Mouse (Mus musculus) midbrain, embryonic 13.5 days (tissue): ENCODE results near the gene Dcps. TPM values are rescaled to one million over a fixed set of nuclear protein-coding genes. Genes with fewer than 3 reads are reported as not detected.

Experiments
- ATAC-seq: fragments of 200-750 bp; cut with Nextera tagmentation; 2 replicates; pipeline ENCODE4 v1.8.0; 2017; ENCODE audit warnings: mild to moderate bottlenecking, moderate TSS enrichment, moderate library complexity
- H3K27ac ChIP-seq: fragments of 300-500 bp; sonication (generic); 2 replicates; pipeline ENCODE4 v1.5.1; 2015; ENCODE audit warnings: inconsistent platforms, mild to moderate bottlenecking, moderate library complexity
- H3K27me3 ChIP-seq: fragments of 300-500 bp; sonication (generic); 2 replicates; pipeline ENCODE4 v1.6.1; 2015; ENCODE audit warnings: mild to moderate bottlenecking, inconsistent platforms
- H3K36me3 ChIP-seq: fragments of 300-500 bp; sonication (generic); 2 replicates; pipeline ENCODE4 v1.6.1; 2015; ENCODE audit warnings: mild to moderate bottlenecking, inconsistent platforms
- H3K4me1 ChIP-seq: fragments of 300-500 bp; sonication (generic); replicated peaks from 2 replicates; pipeline ENCODE4 v1.6.1; 2015; ENCODE audit warnings: inconsistent platforms
- H3K4me2 ChIP-seq: fragments of 300-500 bp; sonication (generic); replicated peaks from 2 replicates; pipeline ENCODE4 v1.6.1; 2015; ENCODE audit warnings: moderate library complexity, mild to moderate bottlenecking, inconsistent platforms
- H3K4me3 ChIP-seq: fragments of 300-500 bp; sonication (generic); replicated peaks from 2 replicates; pipeline ENCODE4 v1.5.1; 2015; ENCODE audit warnings: mild to moderate bottlenecking, inconsistent platforms
- H3K9ac ChIP-seq: fragments of 300-500 bp; sonication (generic); replicated peaks from 2 replicates; pipeline ENCODE4 v1.6.1; 2015; ENCODE audit warnings: mild to moderate bottlenecking, inconsistent platforms
- H3K9me3 ChIP-seq: fragments of 300-500 bp; sonication (generic); 2 replicates; pipeline ENCODE4 v1.6.1; 2016; ENCODE audit warnings: mild to moderate bottlenecking, inconsistent platforms
- WGBS: fragments of 180-500 bp; shearing (Covaris S2); methylation state at CpG from one replicate; pipeline ENCODE4 v1.1.7; 2015; 5-methylcytosine and 5-hydroxymethylcytosine counted together
- polyA plus RNA-seq: library from polyadenylated mRNA; unstranded; fragments of >200 nt; fragmentation: Nextera tagmentation; extraction: Ambion mirVana; gene quantifications from 2 replicates; pipeline ENCODE4 v1.2.1, GENCODE M21; 2015

The Dcps gene
- polyA plus RNA-seq, 1 experiment from 2014 or later = 86.4 TPM

DNA sequence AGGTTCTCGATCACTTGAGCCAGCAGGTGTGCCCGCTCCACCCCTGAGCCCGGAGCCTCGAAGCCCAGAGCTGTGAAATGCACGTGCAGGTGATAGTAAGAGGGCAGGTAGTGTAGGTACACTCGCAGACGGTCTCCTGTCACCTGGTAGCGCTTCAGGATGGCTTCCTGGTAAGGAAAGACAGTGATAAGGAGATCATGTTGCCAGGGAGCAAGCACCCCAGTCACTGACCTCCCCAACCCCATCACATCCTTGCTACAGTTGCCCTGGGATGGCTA lies 51.2 kb downstream of the Dcps start:
- H3K4me2 ChIP-seq = no peak overlapping the region
- H3K9me3 ChIP-seq = no peaks in the 10 kb centered on the region
- H3K27ac ChIP-seq = no peak overlapping the region
- no peak overlapping the region for H3K9ac ChIP-seq
- no peaks in the 10 kb centered on the region for H3K4me1 ChIP-seq
- peaks cover 40% of the 10 kb centered on the region for H3K36me3 ChIP-seq
- ATAC-seq = no peak
- 94% methylated on average over 8 of the region's 8 CpGs for WGBS
- no peak overlapping the region for H3K4me3 ChIP-seq
- no peaks in the 10 kb centered on the region for H3K27me3 ChIP-seq

DNA sequence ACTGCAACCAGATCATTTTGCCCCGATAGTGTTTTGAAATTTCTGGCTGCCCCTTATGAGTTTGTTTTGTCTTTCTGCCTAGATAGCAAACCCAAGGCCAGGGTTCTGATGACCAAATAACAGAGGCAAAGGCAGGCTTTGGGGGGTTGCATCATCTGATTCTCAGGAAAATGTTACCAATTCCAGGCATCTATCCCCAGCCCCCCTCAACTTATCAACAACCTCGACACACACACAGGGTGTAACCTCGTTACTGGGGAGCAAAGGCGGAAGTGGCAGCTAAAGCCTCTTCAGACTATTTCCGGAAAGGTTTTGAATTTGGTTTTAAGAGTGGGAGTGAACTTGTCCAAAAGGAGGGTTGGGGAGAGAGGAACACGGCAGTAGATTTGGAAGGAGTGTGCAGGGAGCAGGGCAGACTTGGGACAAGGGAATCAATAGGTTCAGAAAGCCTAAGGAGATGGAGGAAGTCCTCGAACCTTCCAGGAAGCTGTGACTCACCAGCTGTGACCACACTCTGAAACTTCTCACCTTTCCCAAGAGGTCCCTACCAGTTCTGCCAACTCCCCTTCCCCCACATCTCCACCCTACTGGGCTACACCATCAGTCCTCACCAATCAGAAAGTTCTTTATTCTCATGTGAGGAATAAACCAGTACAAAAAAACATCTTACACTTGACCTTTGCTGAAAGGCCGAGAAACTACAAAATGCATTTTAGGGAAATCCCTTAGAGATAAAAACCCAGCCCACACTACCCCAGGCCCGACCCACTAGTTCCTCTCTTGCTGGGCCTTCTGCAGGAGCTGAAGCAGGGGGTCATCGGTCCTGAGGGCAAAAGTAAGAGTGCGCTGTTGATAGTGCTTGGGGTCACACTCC lies 51.8 kb downstream of the Dcps start:
- Histone ChIP-seq H3K36me3 (peaks cover 38% of the 10 kb centered on the region), H3K4me1 (no peaks in the 10 kb centered on the region), H3K9me3 (no peaks in the 10 kb centered on the region), H3K4me3 (no peak overlapping the region), H3K4me2 (no peak overlapping the region), H3K27ac (no peak overlapping the region), H3K27me3 (no peaks in the 10 kb centered on the region), H3K9ac (no peak overlapping the region)
- ATAC-seq = no peak
- WGBS = 85% methylated on average over 11 of the region's 11 CpGs

DNA sequence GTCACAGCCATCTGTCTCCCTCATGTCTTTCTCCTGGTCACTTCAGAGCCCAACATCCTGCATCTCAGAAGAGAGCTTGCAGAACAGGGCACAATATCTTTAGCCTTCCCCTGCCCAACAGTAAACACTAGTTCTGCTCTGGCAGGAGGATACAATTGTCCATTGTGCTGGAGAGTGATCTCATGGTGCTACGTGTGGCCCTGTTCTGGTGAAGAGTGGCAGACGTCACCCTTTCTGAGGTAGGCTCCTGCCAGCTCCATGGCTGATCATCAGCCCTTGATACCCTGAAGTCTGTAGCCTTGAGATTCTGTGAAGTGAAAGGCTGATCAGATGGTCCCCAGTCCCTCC lies 52.4 kb downstream of the Dcps start:
- Histone ChIP-seq H3K9ac (no peak overlapping the region), H3K36me3 (peaks cover 34% of the 10 kb centered on the region), H3K9me3 (no peaks in the 10 kb centered on the region), H3K27me3 (no peaks in the 10 kb centered on the region), H3K27ac (no peak overlapping the region), H3K4me3 (no peak overlapping the region), H3K4me1 (no peaks in the 10 kb centered on the region), H3K4me2 (no peak overlapping the region)
- WGBS = 71% methylated on average over 2 of the region's 2 CpGs
- no peak for ATAC-seq

DNA sequence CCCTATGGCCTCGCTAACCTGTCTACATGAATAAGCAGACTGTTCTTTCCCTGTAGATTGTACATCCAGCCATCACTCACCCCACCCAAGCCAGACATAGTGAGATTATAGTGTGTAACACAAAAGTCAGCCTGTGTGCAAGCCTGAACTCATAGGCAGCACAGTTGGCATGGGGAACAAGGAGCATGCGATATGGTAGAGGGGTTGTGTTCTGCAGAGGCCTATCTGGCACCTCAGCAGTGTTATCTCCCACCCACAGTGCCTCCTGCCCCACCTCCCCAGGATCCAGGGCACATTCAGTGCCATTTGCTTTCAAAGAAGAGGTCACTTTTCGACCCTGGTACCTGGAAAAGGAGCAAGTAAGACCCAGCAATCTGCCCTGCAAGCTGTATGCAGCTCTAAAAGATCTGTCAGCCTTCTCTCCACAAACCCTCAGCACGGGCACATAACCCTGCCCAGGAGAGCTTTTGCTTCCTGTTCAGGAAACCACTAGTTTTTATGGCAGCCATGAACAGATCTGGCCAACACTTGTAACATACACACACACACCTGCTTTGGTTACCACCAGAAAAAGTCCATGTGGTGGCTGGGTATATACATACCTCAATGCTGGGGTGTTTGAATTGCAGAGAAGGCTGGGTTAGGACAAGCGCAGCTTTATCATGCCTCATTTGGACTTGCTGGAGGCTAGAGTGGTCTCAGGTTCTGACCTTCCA lies 53.2 kb downstream of the Dcps start:
- WGBS = 89% methylated on average over 5 of the region's 5 CpGs
- Histone ChIP-seq H3K9ac (no peak overlapping the region), H3K36me3 (peaks cover 34% of the 10 kb centered on the region), H3K27me3 (no peaks in the 10 kb centered on the region), H3K4me3 (no peak overlapping the region), H3K4me1 (peaks cover 3% of the 10 kb centered on the region; the same call in 1 of the 2 replicates), H3K4me2 (no peak overlapping the region), H3K9me3 (no peaks in the 10 kb centered on the region), H3K27ac (no peak overlapping the region)
- no peak for ATAC-seq

DNA sequence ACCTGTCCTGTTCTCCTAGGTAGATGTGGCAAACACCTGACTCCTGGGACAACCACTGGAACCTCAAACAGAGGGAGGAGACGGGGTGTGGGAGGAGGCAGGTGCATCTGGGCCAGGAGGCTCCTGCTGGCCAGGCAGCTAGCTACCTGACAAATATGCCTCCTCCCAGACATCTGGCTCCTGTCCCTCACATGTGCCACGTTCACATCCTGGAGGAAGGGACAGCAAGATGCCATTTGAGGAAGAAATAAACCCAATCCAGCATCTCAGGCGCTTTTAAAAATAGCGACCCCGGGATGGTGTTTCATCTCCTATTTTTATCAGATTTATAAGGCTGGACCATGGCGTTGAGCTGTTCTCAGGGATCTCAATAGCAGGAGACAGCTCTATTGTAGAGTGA lies 56.7 kb downstream of the Dcps start, which contains the start of gene St3gal4:
TSS of gene St3gal4 (minus strand) at position 101 of the 400 bp plus-strand sequence.
- WGBS = 80% methylated on average over 6 of the region's 6 CpGs
- Histone ChIP-seq H3K9me3 (no peaks in the 10 kb centered on the region), H3K27ac (no peak within 1 kb of the TSS), H3K4me1 (peaks cover 16% of the 10 kb centered on the region), H3K36me3 (0 out of 2 replicates have a peak, but pooled peaks cover 2% of the 10 kb centered on the region), H3K4me3 (no peak within 1 kb of the TSS), H3K9ac (no peak within 1 kb of the TSS), H3K27me3 (no peaks in the 10 kb centered on the region), H3K4me2 (no peak within 1 kb of the TSS)
- ATAC-seq = no peak

DNA sequence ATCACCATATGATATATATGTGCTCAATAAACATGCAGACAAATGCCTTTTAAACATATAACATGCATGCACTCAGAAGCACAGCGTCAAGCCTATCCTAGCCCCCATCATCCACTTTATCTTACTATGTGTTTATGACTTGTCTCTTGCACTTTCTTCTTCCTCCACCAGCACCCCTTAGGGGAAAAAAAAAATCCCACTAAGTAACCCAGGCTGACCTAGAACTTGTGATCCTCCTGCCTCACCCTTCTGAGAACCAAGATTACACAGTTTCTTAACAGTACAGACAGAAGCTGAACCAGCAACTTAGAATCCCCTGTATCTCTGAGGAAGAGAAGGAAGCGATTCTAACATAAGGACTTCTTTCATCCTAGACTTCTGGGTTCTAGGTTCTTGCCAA lies 57.3 kb downstream of the Dcps start:
- Histone ChIP-seq H3K36me3 (no peaks in the 10 kb centered on the region), H3K4me3 (no peak overlapping the region), H3K4me2 (no peak overlapping the region), H3K27me3 (no peaks in the 10 kb centered on the region), H3K4me1 (peaks cover 16% of the 10 kb centered on the region), H3K9me3 (no peaks in the 10 kb centered on the region), H3K9ac (no peak overlapping the region), H3K27ac (no peak overlapping the region)
- WGBS = 95% methylated on average over 2 of the region's 2 CpGs
- ATAC-seq = no peak

DNA sequence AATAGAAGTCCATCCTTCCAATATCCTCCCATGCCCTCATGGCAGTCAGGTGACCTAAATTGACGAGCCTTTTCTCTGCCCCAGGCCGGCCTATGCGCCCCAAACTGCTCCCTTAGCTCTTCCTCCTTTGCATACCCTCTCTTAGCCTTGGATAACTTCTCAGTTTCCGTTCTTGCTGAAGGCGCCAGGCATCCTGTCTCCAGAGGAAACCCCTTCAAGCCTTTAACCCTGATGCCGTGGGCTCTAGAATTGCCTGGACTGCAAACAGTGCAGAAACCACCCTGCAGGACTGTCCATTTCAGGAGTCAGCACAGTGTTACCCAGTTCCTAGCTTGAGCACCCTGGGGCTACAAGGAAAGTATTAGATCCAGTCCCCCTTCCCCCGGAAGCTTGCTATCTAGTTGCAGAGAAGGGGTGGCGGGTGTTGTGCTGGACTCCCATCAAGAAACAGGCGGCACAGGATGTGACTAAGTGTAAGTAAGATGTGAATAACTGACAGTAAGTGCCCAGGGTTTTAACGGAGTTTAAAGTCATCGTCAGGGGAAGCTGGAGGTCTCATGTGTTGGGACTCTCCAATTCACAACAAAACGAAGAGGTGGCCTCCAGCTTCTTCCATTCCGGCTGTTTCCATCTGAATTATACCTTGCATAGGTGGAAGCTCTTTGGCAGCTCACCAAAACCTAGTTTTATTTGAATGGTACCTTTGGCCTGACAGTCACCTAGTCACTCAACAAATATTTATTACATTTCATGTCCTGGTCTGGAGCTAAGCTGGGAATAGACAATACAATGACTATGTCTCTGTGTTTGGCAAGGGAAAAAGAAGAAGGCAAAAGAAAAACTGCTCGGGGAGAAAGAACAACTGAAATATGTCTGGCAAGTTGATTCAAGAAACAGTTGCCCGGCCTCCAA lies 58.2 kb downstream of the Dcps start:
- peak overlapping the region; percentile 74 for H3K4me3 ChIP-seq
- no peaks in the 10 kb centered on the region for H3K9me3 ChIP-seq
- 34% methylated on average over 15 of the region's 15 CpGs for WGBS
- peak overlapping the region; percentile 73 for H3K27ac ChIP-seq
- H3K27me3 ChIP-seq = no peaks in the 10 kb centered on the region
- H3K4me1 ChIP-seq = peaks cover 16% of the 10 kb centered on the region
- ATAC-seq = no peak
- peak overlapping the region; percentile 83 for H3K4me2 ChIP-seq
- peak overlapping the region; percentile 77 for H3K9ac ChIP-seq
- no peaks in the 10 kb centered on the region for H3K36me3 ChIP-seq

DNA sequence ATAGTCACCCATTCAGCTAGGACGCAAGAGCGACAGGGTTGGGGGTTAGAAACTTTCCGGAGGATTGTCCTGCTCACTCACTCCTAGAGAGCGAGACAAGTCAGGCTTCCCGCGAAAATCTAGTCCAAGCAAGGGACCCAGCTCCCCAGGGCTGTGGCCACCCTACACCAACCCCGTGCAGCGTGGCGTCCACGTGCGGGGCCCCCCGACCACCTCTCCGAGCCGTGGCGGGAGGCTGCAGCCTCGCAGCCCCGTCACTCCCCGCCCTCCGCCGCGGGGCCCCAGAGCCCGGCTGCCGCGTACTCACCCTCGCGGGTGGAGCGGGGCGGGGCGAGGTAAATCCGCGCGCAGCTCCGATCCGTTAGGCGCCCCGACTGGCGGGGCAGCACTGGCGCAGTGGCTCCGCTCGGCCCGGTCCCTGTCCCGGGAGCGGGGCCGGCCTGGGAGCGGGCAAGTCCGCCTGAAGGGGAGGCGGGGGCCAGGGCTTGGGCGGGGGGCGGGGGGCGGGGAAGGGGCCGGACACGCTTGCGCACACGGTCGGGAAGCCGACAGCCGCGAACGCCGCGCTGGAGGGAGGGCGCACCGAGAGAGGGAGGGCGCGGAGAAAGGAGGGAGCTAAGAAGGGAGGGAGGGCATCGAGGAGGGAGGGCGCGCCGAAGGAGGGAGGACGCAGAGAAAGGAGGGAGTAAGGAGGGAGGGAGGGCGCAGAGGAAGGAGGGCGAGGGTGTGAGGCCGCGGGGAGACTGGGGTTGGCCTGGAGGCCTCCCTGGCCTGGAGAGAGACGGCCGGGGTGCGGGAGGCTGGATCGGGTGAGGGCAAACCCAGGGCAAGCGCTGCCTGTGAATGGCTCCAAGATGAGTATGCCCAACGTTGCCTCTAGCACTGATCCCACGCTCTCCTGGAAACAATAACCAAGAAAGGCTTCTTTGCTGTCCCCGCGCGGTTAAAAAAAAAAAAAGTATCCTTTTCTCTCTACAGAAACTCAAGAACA lies 59.2 kb downstream of the Dcps start:
- H3K27me3 ChIP-seq = no peaks in the 10 kb centered on the region
- peak overlapping the region; percentile 73 for H3K27ac ChIP-seq
- peak overlapping the region; percentile 83 for H3K4me2 ChIP-seq
- under 1% methylated on average over 50 of the region's 84 CpGs for WGBS
- H3K4me1 ChIP-seq = peaks cover 22% of the 10 kb centered on the region
- H3K9ac ChIP-seq = peak overlapping the region; percentile 77
- ATAC-seq = peak; percentile 92
- peak overlapping the region; percentile 74 for H3K4me3 ChIP-seq
- no peaks in the 10 kb centered on the region for H3K36me3 ChIP-seq
- no peaks in the 10 kb centered on the region for H3K9me3 ChIP-seq

DNA sequence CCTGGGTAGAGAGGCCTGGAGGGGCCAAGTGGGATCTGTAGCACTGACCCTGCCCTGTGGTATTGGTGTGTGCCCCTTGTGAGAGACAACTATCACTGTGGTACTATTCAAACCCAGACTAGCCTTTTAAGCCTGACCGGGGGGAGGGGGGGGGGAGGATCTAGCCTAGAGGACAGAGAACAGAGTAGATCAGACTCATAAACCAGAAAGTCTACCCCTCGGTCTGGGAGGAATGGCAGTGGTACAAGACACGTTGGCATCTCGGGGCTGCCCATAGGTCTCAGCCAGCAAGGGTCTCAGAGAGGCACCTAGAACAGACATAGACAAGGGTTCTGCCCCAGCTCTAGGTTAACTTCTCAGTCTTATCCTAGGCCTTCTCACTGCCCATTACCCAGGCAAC lies 60.1 kb downstream of the Dcps start:
- ATAC-seq = peak; percentile 24
- no peaks in the 10 kb centered on the region for H3K9me3 ChIP-seq
- peaks cover 26% of the 10 kb centered on the region for H3K4me1 ChIP-seq
- H3K36me3 ChIP-seq = no peaks in the 10 kb centered on the region
- H3K27ac ChIP-seq = no peak overlapping the region
- peak overlapping the region; percentile 74 for H3K4me3 ChIP-seq
- H3K27me3 ChIP-seq = no peaks in the 10 kb centered on the region
- H3K4me2 ChIP-seq = peak overlapping the region; percentile 83
- H3K9ac ChIP-seq = peak overlapping the region; percentile 77; the same call in 1 of the 2 replicates
- WGBS = 45% methylated on average over 4 of the region's 4 CpGs

DNA sequence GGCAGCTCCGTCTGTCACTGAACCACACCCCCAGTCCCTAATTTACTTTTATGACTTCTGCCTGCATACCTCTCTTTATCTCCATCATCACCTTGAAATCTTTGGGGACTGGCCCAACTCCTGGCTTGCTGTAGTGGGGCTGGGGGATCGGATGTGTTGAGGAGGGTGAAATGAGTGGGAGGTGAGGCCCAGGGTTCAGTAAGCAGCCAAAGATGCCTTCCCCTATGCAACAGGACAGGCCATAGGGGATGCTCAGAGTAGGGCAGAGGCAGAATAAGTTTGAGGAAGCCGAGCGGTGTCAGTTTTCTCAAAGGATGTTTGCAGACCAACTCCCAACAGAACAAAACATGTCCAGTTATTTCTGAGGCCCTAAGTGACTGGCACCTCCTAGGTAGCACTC lies 60.6 kb downstream of the Dcps start:
- no peak overlapping the region for H3K9ac ChIP-seq
- WGBS = 71% methylated on average over 3 of the region's 4 CpGs
- no peak overlapping the region for H3K27ac ChIP-seq
- peak overlapping the region; percentile 83 for H3K4me2 ChIP-seq
- H3K4me1 ChIP-seq = peaks cover 26% of the 10 kb centered on the region
- H3K9me3 ChIP-seq = no peaks in the 10 kb centered on the region
- no peaks in the 10 kb centered on the region for H3K27me3 ChIP-seq
- H3K36me3 ChIP-seq = no peaks in the 10 kb centered on the region
- ATAC-seq = no peak
- H3K4me3 ChIP-seq = no peak overlapping the region

DNA sequence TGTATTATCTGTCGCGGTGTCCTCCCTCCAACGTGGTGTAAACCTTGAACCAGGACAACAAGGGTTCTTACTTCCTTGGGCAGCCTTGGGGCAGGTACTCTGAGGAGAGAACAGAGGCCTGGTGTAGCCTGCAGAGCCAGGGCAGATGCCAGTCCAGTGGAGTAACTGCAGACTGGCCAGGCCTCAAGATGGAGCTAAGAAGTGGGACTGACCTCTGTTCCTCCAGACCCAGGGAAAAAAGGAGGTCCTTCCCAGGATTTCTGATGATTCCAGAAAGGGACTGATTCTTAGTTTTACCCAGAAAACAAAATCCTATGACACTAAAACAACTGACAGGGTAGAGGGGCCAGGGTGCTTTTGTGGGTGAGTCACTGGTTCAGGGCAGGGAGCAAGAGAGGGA lies 61.6 kb downstream of the Dcps start:
- no peaks in the 10 kb centered on the region for H3K27me3 ChIP-seq
- no peaks in the 10 kb centered on the region for H3K9me3 ChIP-seq
- H3K4me1 ChIP-seq = peaks cover 26% of the 10 kb centered on the region
- 92% methylated on average over 3 of the region's 3 CpGs for WGBS
- no peak overlapping the region for H3K9ac ChIP-seq
- no peak overlapping the region for H3K4me2 ChIP-seq
- no peak overlapping the region for H3K4me3 ChIP-seq
- H3K27ac ChIP-seq = no peak overlapping the region
- no peak for ATAC-seq
- no peaks in the 10 kb centered on the region for H3K36me3 ChIP-seq
